Mouse (Mus musculus): ENCODE measurements around the gene Nrarp.

Gene Nrarp

DNA sequence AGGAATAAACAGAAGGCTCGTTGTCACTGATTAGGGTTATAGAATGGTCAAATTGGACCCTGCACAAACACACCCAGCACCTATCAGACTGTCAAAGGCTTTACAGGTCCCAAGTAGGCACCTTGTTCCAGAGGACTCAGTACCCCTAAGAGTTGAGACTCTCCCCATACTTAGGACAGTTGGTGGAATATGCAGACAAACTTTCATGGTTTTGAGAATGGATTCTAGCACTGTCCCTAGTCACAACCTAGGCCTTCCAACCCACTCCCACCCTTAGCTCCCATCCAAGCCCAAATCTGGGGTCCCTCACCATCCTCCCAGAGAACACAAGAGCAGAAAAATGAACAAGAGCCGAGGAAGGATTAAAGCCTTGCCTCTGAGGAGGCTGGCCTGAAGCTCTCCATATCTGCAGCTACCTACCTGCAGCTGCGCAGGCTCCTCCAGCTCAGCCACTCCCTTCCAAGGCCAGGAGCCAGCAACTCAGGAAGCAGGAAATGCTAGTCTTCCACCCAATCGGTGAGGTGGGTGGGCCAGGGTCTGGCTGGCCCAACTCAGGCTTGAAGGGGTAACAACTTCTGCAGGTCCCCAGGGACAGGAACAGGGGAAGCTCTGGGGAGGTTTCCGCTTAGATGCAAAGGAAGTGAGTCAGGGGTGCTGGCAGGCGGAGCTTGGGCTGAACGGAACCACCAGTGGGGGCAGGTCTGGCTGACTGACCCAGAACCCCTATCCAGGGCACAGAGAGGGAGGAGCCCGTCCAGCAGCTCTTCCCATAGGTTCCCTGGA lies 15.8 kb downstream of the Nrarp start, which contains the start of gene Tor4a:
Gene Tor4a (minus strand): TSS at position 715 of the 783 bp plus-strand sequence.
- peak; percentile 87 for DNase-seq (ENCODE audit: low read depth)

DNA sequence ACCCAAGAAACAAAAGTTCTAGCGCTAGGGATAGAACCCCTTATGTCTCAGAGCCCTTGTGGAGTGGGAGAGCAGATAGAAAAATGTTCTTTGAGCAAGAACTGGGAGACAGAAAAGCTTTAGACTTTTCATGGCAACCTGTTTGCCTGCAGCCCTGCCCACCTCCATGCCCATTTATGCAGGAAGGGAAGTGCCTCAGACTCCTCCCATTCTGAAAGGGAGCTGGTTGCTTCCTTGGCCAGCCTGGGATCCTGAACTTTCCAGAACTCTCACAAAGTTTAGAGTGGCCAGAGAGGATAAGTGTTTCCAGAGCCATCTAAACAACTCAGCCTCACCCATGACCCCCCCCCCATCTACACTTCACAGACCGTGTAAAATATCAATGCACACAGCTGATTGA lies 16.6 kb downstream of the Nrarp start:
- no peak for DNase-seq (ENCODE audit: low read depth)

DNA sequence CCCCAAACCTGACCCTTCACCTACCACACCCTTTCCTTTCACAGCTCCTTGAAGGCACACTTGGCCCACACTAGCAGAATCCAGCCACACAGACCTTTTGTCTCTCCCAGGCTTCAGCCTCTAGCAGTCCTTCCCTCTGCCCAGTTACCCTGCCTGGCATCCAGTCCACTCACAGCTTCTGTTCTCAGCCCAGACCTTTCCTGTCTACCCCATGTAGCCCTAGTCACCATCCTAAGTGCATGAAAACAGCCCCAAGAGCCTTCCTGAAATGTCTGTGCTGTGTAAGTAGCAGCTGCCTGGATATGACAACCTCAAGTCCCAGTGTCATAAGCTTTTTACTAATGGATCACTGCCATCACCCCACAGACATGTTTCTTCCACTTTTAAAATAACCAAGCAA lies 17.4 kb downstream of the Nrarp start:
- no peak for DNase-seq (ENCODE audit: low read depth)

DNA sequence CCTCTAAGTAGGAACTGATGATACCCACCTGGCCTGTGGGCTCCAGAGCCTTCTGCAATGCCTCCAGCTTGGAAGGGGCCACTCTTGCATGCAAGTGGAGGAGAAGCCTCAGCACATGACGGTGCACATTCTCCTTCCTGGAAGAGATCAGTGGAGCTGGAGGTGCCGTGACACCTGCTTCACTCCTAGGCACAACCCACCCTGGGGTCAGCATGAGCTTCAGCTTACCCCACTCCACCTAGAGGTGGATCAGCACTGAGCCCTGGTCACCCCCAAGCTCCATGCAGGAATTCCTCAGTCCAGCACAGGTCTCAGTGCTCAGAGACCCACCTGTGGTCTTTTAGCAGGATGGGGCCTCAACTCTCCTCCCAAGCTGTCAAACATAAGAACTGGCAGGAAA lies 20.1 kb downstream of the Nrarp start:
- DNase-seq (ENCODE audit: low read depth): no peak

DNA sequence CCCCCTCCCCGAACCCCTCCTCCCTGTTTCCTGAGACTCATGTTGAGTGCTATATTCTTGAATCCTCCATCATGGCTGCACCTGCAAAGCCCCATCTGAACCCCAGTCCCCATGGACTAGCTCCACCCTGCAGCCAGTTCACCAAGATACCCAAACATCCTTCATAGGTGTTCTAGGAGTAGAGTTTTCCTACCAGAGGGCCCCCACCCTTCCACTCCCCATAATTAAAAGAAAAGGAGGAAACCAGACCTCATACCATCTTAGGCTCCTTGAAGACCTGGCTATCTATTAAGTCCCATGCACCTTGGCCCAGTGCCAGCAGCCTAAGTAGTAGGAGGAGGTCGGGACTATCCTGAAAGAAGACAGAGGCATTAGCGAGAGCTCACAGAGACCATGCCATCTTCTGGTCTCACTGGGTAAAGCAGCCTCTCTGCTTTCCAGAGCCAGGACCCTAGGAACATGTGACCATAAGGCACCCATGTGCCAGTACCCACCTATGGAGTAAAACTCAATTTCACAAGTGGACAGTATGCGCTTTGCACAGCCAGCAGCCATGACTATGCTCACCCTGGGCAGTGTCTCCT lies 23.2 kb downstream of the Nrarp start:
- DNase-seq (ENCODE audit: low read depth): peak; percentile 36

DNA sequence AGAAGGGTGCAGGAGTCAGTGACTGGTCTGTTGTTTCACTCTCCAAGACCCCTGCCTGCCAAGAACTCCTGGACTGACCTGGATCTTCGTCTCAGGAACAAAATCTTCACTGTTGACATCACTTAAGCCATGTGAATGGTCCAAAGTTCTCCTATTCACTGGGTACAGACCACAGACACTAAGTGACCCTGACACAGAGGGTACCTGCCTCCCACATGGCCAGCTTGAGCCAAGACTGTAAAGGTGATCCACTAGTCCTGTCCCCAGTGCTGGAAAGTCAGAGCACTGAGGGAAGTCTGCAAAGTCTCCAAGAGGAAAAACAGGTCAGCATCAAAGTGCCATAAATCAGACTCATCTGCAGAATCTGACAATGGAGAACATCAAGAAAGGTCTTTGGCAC lies 27.0 kb downstream of the Nrarp start:
- no peak for DNase-seq (ENCODE audit: low read depth)

DNA sequence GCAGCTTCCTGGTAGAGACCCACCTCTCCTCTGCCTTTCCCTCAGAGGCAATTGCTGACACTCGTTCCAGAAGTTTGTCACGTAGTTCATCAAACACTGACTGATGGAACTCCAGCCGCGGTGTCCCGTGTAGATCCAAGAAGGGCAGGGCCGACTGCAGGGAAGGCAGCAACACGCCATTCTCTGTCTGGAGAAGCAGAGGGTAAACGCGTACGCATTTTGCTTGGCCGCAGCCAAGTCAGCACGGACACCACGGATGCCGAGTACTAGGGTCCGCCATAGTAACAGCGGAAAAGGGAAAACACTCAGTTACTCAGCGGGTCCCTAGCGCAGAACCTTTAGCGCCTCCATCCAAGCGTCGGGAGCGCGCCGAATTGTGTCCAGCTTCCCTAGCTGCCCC lies 30.1 kb downstream of the Nrarp start:
- no peak for DNase-seq (ENCODE audit: low read depth)

DNA sequence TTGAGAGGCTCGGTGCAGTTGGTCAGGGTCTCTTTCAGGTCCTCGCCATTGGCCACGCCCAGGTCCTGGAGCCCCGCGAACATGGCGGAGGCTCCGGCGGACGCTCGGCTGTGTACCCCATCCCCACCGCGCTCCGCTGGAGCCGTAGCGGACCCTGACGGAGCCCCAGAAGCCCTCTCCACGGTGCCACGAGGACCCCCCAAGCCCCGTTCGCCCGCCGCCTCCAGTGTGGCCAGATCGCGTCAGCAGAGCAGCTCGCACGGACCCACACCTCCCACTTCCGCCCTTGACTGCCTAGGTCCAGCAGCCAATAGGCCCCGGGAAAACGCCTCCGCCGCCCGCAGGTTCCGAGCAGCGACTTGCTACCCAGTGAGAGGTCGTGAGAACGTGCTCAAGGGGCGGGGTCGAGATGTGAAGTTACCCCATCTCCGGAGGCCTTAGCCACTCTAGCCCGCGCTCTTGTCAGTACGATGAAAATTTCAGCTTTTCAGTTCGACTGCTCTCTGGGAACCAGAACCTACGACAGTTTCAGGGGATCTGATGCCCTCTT lies 30.6 kb downstream of the Nrarp start, which contains the start of gene Nelfb:
Gene Nelfb (minus strand): TSS at position 369 of the 550 bp plus-strand sequence.
- DNase-seq (ENCODE audit: low read depth): peak; percentile 92

DNA sequence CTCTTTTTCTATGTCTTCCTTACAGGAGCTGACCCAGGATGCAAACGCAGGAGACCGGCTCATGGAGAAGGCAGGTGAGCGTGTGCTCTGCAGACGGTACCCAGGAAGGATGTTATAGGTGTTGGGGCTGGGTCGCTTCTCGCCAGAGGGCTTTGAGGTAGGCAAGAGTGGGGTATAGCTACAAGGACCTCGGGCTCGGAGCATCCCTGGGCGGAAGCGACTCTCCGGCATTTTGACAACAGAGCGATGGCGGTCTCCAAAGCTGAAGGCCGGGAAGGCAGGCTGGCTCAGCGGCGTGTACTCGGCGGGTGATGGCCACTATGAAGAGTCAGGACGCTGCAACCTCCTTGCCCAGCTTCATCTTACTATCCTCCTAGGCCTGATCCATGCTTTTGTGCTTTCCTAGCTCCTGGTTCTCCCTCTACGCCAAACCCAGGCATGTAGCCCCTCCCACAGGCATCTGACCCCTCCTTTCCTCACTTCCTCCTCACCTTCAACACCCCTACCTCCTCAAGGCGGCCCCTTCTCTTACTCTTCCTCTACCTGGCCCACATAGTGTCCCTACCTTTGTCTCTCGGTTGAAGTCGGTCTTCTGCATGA lies 32.8 kb downstream of the Nrarp start:
- DNase-seq (ENCODE audit: low read depth): no peak

DNA sequence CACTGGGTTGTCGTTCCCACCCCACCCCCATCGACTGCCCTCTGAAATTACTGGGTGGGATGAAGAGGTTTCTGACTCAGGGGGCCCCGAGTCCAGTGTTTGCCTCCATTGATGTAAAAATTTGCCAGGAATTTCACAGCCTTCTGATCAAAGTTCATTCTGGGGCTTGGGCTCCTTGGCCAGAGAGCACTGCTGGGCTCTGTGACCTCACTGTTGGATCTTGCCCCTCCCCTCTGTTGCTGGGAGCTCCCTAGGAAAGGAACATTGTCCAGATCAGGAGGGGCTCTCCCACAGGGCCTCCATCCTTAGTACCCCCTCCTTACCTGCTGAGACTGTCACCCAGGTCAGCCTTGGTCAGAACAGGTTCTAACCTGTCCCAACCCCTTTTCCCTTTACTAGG lies 33.9 kb downstream of the Nrarp start, which contains the start of gene Stpg3:
Gene Stpg3 (minus strand): TSS at position 194 of the 400 bp plus-strand sequence.
- DNase-seq (ENCODE audit: low read depth): no peak

DNA sequence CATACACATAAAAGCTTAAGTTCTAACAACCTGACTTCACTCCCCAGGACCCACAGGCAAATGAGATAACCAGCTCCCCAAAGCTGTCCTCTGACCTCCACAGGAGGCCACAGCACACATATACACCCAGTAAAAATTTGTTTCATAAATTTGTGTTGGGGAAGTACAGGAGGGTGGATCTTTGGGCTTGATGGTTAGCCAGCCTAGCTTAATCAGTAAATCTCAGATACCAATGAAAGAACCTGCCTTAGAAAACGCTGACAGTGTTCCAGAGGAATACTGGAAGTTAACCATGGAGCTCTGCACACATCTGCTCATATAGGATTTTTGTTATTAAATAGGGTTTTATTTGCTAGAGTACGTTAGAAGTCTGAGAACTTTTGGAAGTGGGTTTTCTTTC lies 37.1 kb downstream of the Nrarp start:
- no peak for DNase-seq (ENCODE audit: low read depth)

DNA sequence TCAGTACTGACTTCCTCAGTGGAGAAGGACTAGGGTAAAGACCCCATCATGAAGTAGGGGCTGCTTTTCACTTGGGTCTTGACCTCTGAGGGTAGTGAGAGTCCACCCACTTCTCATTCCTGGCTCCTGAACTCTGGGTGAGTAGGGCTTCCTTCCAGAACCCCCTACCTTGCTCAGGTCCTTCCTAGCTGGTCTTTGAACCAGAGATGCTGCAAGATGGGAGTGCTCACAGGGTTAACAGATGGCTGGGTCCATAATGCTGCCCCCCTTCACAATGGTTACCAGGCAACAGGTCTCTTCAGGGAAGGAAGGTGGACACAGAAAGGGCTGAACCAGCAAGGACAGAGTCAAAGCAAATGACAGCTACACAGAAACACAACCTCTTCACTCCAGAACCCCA lies 37.9 kb downstream of the Nrarp start, which contains the start of gene Fam166a:
Gene Fam166a (plus strand): TSS at position 301 of the 400 bp plus-strand sequence.
- no peak for DNase-seq (ENCODE audit: low read depth)

DNA sequence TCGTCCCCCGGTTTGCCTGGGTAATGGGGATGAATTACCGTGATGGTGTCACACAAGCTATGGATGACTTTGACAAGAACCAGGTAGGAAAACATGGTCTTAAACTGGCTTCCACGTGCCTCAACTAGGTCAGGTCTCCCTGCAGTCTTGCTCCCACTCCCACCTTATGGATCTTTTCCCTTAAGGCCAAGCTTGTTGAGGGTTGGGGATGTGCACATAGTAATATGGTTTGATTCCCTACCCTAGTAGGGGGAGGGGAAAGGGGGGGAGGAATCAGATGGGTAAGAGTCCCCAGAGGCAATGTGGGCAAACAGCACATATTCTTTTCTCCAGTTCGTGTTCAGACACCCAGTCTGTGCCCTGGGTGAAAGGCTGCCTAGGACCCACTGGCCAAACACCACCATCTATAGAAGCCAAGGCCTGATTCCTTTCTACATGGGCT lies 40.8 kb downstream of the Nrarp start:
- no peak for DNase-seq (ENCODE audit: low read depth)

DNA sequence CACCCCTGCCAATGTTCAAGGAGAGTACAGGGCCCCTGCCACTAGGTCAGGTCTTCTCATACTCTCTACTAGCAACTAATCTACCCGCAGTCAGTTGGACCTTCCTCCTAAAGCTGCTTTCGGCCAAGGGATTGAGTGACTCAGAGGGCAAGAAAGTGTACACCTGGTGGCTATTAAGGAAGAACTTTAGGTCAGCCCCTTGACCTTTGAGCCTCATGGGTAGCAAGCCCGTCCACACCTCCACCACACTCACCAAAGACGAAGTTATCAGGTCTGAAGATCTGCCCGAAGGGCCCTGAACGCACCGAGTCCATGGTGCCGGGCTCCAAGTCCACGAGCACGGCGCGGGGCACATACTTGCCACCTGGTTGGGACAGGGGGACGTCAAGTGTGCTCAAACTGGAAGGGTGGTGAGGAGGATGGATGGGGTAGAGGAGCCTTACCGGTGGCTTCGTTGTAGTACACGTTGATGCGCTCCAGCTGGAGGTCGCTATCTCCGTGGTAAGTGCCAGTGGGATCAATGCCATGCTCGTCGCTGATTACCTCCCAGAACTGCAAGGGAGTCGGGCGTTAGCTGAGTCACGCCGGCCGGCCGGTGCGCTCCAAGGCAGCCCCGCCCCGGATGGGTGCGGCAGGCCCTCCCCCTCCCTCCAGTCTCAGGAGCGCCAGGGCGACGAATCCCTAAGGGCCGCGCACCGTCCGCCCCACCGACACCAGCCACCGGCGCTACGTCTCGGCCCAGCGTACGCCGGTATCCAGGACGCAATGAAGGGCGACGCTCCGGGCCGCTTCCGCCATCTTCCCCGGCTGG lies 43.3 kb downstream of the Nrarp start:
- no peak for DNase-seq (ENCODE audit: low read depth)

DNA sequence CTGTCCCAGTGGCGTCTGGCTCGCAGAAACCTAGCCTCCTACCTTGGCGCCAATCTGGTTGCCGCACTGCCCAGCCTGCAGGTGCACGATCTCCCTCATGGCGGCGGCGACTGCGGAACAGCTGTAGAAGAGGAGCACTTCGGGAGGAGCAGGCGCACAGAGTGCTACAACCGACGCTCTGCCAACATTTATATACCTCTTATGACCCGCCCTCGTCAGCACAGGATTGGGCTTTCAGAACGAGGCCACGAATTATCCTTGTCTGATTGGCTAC lies 43.9 kb downstream of the Nrarp start, which contains the start of gene Tubb4b:
Gene Tubb4b (minus strand): TSS at position 211 of the 274 bp plus-strand sequence.
- no peak for DNase-seq (ENCODE audit: low read depth)

DNA sequence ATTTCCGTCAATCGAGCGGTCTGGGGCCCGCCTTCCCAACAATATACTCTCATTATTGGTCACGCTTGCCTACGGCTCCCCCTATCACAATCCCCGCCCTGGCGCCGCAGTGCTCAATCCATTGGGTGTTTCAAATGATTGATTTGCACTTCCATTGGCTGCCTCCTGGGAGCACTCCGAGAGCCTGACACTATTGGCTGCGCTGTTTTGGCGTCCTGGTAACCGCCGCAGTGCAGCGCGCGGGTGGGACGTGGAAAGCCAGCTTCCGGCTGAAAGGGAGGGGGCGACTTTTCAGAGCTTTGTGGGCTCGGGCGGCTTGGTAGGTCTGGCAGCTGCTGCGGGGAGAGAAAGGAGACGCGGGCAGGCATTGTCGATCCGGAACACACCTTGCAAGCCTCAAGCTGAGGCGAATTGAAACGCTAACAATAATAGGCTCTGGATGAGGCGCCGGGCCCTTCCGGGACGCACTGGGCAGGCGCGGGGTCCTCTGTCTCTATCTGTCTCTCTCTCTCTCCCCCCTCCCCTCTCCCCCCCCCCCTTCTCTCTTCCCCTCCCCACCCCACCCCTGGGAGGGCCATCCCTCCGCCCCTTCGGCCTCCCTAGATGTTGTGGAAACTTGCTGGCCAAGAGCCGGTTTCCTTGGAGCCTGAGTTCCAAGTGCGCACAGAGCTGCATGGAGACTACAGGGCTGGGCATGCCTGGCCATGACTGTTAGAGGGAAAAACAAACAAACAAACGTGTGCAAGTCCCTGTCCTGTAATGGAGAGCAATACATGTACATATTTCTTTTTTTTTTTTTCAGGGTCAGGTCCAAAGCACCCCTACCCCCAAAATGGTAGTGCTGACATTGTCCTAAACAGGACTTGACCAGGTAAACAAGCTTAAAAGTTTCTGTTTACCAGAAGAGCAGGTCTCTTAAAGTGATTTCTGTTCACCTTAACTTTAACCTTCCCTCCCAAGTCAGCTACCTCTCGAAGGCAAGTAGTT lies 44.5 kb downstream of the Nrarp start:
- DNase-seq (ENCODE audit: low read depth): peak; percentile 99

DNA sequence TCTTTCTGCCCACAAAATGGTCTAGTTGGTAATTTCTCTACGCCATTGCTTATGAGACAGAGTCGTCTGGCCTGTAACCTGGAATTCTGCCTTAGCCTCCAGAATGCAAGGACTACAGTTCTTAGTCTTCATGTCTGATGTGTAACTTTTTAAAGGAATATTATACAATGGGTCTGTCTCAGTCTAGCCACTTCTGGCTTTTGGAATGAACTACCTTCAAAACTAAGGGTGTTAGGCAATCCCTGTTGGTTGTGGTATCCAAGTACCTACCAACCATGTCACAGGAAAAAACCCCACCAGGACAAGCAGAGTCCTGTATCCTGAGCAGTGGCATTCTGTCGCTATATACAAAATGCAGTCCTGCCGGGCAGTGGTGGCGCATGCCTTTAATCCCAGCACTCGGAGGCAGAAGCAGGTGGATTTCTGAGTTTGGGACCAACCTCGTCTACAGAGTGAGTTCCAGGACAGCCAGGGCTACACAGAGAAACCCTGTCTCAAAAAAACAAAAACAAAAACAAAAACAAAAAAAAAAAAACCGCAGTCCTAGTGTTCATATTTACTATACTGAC lies 45.3 kb downstream of the Nrarp start:
- peak; percentile 23 for DNase-seq (ENCODE audit: low read depth)

DNA sequence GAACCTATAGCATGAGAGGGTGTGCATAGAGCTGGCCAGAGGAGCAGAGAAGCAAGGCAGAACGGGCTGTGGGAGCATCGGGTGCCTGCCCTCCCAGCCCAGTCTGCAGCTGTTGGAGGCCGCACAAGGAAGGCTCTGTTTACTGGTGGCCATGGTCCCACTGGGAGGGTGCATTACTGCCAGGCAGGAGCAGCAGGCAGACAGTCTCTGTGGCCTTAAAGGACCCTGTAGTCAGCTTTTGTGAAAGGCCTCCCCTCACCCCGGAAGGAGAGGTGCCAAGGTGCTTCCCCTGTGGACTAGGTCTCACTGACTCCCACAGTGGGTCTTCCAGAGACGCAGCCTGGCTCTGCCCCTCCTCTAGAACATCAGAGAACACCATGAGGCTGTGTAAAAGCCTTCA lies 46.3 kb downstream of the Nrarp start:
- DNase-seq (ENCODE audit: low read depth): no peak

DNA sequence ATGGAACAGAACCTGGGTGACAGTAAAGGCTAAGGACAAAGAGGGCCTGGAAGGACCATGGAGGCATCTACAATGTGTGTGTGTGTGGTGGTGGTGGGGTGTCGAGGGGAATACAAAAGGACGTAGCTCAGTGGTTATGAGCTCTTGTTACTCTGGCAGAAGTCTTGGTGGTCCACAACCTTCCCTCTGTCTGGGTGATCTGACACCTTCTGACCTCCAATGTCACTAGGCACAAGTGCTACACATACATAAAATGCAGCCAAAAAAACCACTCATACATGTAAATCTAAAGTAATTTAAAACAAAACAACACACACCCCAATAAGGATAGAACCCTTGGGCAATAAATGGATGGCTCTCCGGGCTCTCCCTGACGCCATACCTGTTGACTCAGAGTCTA lies 46.8 kb downstream of the Nrarp start:
- no peak for DNase-seq (ENCODE audit: low read depth)

DNA sequence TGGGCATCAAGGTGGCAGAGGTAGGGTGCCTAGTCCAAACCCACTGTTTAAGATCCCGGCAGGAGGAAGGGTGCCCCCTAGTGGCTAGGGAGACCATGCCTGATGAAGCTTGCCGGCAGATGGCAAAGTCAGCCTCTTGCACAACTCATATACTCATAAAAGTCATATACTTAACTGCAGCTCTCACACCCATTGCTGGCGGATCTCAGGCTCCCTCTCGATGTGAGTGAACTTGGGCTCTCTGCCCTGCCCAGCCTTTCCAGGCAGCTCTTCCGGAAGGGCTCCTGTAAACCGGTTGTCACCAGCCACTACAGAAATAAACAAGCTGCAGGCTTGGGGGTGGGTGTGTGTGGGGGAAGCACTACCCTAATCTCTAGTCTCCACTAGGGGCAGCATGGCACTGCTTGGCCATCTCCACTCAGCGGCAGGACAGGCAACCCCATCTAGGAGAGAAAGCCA lies 47.9 kb downstream of the Nrarp start:
- DNase-seq (ENCODE audit: low read depth): peak; percentile 95

Data from induced T-regulatory cell, adult 2 months (primary cell).